23 mouse cellular contexts compared by ENCODE assay signal in genomic region chr4:150636635-150637034, GRCm38 (mm10). TPM values are rescaled to one million over a fixed set of nuclear protein-coding genes. Genes with fewer than 3 reads are reported as not detected.
"Had no signal": no experiment of that assay in that cellular context is flagged by ENCODE, and none has a peak within 500 bp of the region (broad histone marks: within the 10 kb centered on the region; RNA-seq: fewer than 3 reads in every experiment).

No protein-coding gene starts in this region.

- DNase-seq: kidney, postnatal 10 days; kidney, postnatal 36 days; layer of hippocampus, postnatal 36 days; left cerebral cortex, postnatal 4 days; liver, postnatal 0 days; lung, embryonic 14.5 days; right cerebral cortex, adult 18-20 months; right cerebral cortex, postnatal 14 days; right cerebral cortex, postnatal 4 days; thymus, postnatal 25 days had no signal

- H3K27ac ChIP-seq: kidney, embryonic 15.5 days; left cerebral cortex, adult 2 months; limb, embryonic 12.5 days; limb, embryonic 15.5 days; liver, embryonic 14.5 days; macrophage; midbrain, embryonic 12.5 days; midbrain, embryonic 15.5 days; neural tube, embryonic 12.5 days; neural tube, embryonic 15.5 days; stomach, postnatal 0 days had no signal

- H3K4me3 ChIP-seq: kidney, embryonic 15.5 days; left cerebral cortex, adult 2 months; limb, embryonic 12.5 days; limb, embryonic 15.5 days; midbrain, embryonic 12.5 days; midbrain, embryonic 15.5 days; neural tube, embryonic 12.5 days; neural tube, embryonic 15.5 days had no signal

- H3K27me3 ChIP-seq: kidney, embryonic 15.5 days; limb, embryonic 12.5 days; limb, embryonic 15.5 days; midbrain, embryonic 12.5 days; midbrain, embryonic 15.5 days; neural tube, embryonic 12.5 days; neural tube, embryonic 15.5 days had no signal

- H3K4me1 ChIP-seq: kidney, embryonic 15.5 days; limb, embryonic 12.5 days; limb, embryonic 15.5 days; midbrain, embryonic 12.5 days; midbrain, embryonic 15.5 days; neural tube, embryonic 12.5 days; neural tube, embryonic 15.5 days had no signal

RNA-seq across cellular contexts. Expression of gene Slc45a1, which starts 15.3 kb away (rescaled TPM):
- total RNA-seq: megakaryocyte, adult 5-6 weeks had no signal
- polyA plus RNA-seq: liver, embryonic 14.5 days; liver, postnatal 0 days; lung, embryonic 14.5 days; macrophage; thymus, postnatal 0 days had no signal
